Mouse (Mus musculus) CH12.LX (cell line): ENCODE data around the gene Smurf2. TPM values are rescaled to one million over a fixed set of nuclear protein-coding genes. Genes with fewer than 3 reads are reported as not detected.
"Not testable (repeated sequence)": the region's sequence is repeated elsewhere in the genome, so short reads cannot be mapped to it uniquely, and the experiment has no call there.

Source experiments
- DNase-seq: peaks from one replicate; pipeline ENCODE4 v3.0.0-alpha.2; 2013; ENCODE audit errors: extremely low read depth
- H3K27ac ChIP-seq: 2 replicates; pipeline ENCODE4 v1.5.1; 2012; ENCODE audit warnings: low read depth, mild to moderate bottlenecking, control low read depth, moderate library complexity; ENCODE audit not compliant: insufficient read depth
- H3K27me3 ChIP-seq: replicated peaks from 2 replicates; pipeline ENCODE3; 2012; ENCODE audit warnings: inconsistent platforms
- H3K36me3 ChIP-seq, 2 experiments: replicated peaks in 1 of 2; 2 replicates each; pipeline versions ENCODE3 to v1.6.1; 2012; ENCODE audit warnings: inconsistent platforms in 1 of 2, low read length in 1 of 2, mild to moderate bottlenecking in 1 of 2, mixed read lengths in 1 of 2, moderate library complexity in 1 of 2; ENCODE audit not compliant: control insufficient read depth in 1 of 2, insufficient read depth in 1 of 2
- H3K4me1 ChIP-seq, 2 experiments: 2 replicates each; pipeline ENCODE4 v1.6.1; 2012; ENCODE audit warnings: inconsistent platforms in 1 of 2, moderate library complexity in 1 of 2; ENCODE audit not compliant: insufficient read depth in 2 of 2, control insufficient read depth in 1 of 2
- H3K4me2 ChIP-seq: 2 replicates; pipeline ENCODE4 v1.6.1; 2012; ENCODE audit warnings: low read depth, mild to moderate bottlenecking, control low read depth; ENCODE audit not compliant: poor library complexity, insufficient read depth, severe bottlenecking
- H3K4me3 ChIP-seq, 3 experiments: fragments of 150-350 bp in 1 of 3; sonication (generic) in 1 of 3; replicated peaks in 1 of 3; 2 replicates each; pipeline versions ENCODE3 to v1.5.1; 2011 to 2012; ENCODE audit warnings: low read depth in 2 of 3, low read length in 2 of 3, mild to moderate bottlenecking in 2 of 3, moderate library complexity in 2 of 3, control low read depth in 1 of 3, improper control_type of control experiment in 1 of 3, inconsistent platforms in 1 of 3, mixed read lengths in 1 of 3; ENCODE audit not compliant: poor library complexity in 1 of 3
- H3K79me2 ChIP-seq: replicated peaks from 2 replicates; pipeline ENCODE4 v1.6.1; 2012; ENCODE audit warnings: mild to moderate bottlenecking, moderate library complexity; ENCODE audit not compliant: control insufficient read depth, poor library complexity, insufficient read depth, severe bottlenecking; ENCODE audit errors: extremely low read depth
- H3K9ac ChIP-seq: 2 replicates; pipeline ENCODE4 v1.6.1; 2012; ENCODE audit warnings: low read depth, mild to moderate bottlenecking, control low read depth, moderate library complexity; ENCODE audit not compliant: insufficient read depth
- H3K9me3 ChIP-seq: replicated peaks from 2 replicates; pipeline ENCODE3; 2012; ENCODE audit warnings: low read length, inconsistent platforms, mixed read lengths
- CHD1 ChIP-seq: IDR thresholded peaks from 2 replicates; pipeline ENCODE4 v1.6.1; 2012; ENCODE audit warnings: low read depth, low read length, improper control_type of control experiment, inconsistent platforms
- CTCF ChIP-seq, 2 experiments: IDR thresholded peaks in 1 of 2; conservative IDR thresholded peaks in 1 of 2; 2 replicates each; pipeline ENCODE4 v1.5.1; 2011 to 2012; ENCODE audit warnings: low read depth in 2 of 2, low read length in 2 of 2, improper control_type of control experiment in 1 of 2, inconsistent platforms in 1 of 2, mild to moderate bottlenecking in 1 of 2, moderate library complexity in 1 of 2
- ELF1 ChIP-seq: IDR thresholded peaks from 2 replicates; pipeline ENCODE4 v1.6.1; 2014; ENCODE audit warnings: low read depth, mild to moderate bottlenecking, inconsistent platforms, low read length, improper control_type of control experiment
- EP300 ChIP-seq: IDR thresholded peaks from 2 replicates; pipeline ENCODE4 v1.6.1; 2011; ENCODE audit warnings: low read length, improper control_type of control experiment
- ETS1 ChIP-seq: conservative IDR thresholded peaks from 2 replicates; pipeline ENCODE4 v1.6.1; 2012; ENCODE audit warnings: low read depth, mild to moderate bottlenecking, inconsistent platforms, low read length, improper control_type of control experiment, moderate library complexity
- HCFC1 ChIP-seq: IDR thresholded peaks from 2 replicates; pipeline ENCODE4 v1.6.1; 2012; ENCODE audit warnings: low read depth, mild to moderate bottlenecking, inconsistent platforms, low read length, improper control_type of control experiment
- JUND ChIP-seq: conservative IDR thresholded peaks from 2 replicates; pipeline ENCODE4 v1.6.1; 2011; ENCODE audit warnings: low read depth, low read length, improper control_type of control experiment
- MAZ ChIP-seq: IDR thresholded peaks from 2 replicates; pipeline ENCODE4 v1.6.1; 2012; ENCODE audit warnings: low read depth, mild to moderate bottlenecking, inconsistent platforms, low read length, improper control_type of control experiment, moderate library complexity
- MEF2A ChIP-seq: IDR thresholded peaks from 2 replicates; pipeline ENCODE4 v1.6.1; 2014; ENCODE audit warnings: low read depth, mild to moderate bottlenecking, inconsistent platforms, low read length, improper control_type of control experiment, borderline replicate concordance
- NELFE ChIP-seq: IDR thresholded peaks from 2 replicates; pipeline ENCODE4 v1.6.1; 2011; ENCODE audit warnings: low read depth, low read length, improper control_type of control experiment
- POLR2A ChIP-seq: IDR thresholded peaks from 2 replicates; pipeline ENCODE4 v1.6.1; 2011; ENCODE audit warnings: low read depth, mild to moderate bottlenecking, improper control_type of control experiment, low read length
- POLR2AphosphoS2 ChIP-seq: IDR thresholded peaks from 2 replicates; pipeline ENCODE4 v1.6.1; 2011; ENCODE audit warnings: low read depth, low read length, improper control_type of control experiment
- TBP ChIP-seq: conservative IDR thresholded peaks from 2 replicates; pipeline ENCODE4 v1.6.1; 2011; ENCODE audit warnings: low read depth, low read length, improper control_type of control experiment
- TCF12 ChIP-seq: IDR thresholded peaks from 2 replicates; pipeline ENCODE4 v1.6.1; 2014; ENCODE audit warnings: low read depth, mild to moderate bottlenecking, inconsistent platforms, low read length, improper control_type of control experiment
- dilution Hi-C: fragments of 300-500 bp; cut with MboI; formaldehyde crosslinking; loops from 2 replicates; pipeline ENCODE4 v1.14.3; 2020; ENCODE audit warnings: low sequenced_read_pairs; ENCODE audit not compliant: extremely low pct_unique_long_range_greater_than_20kb, extremely low pct_ligation_motif_present
- in situ Hi-C: fragments of 300-500 bp; cut with MboI; formaldehyde crosslinking; loops from 3 replicates; pipeline ENCODE4 v1.14.3; 2019; ENCODE audit warnings: low sequenced_read_pairs, low pct_ligation_motif_present, low pct_unique_long_range_greater_than_20kb, mixed read lengths
- polyA plus RNA-seq: library from polyadenylated mRNA; unstranded; fragments of >175 nt; gene quantifications from 2 replicates; pipeline ENCODE4 v1.2.1, GENCODE M21; 2012; ENCODE audit warnings: low read depth; ENCODE audit not compliant: insufficient read length
- total RNA-seq, 2 experiments: library from RNA; depleted of rRNA; stranded (reverse); fragments of 300-350 nt in 1 of 2; fragments of >200 nt in 1 of 2; gene quantifications; 2 replicates each; pipeline ENCODE4 v1.2.3; 2012 to 2014

Smurf2 gene
- total and polyA plus RNA-seq, 3 experiments, result 10.8 to 13.2 (median 11.3) TPM

GRCm38 (mm10) chr11:106785043-106785442, 135.5 kb downstream of the Smurf2 start:
- Histone ChIP-seq H3K79me2 (peaks cover 70% of the 10 kb centered on the region), H3K27me3 (no peaks in the 10 kb centered on the region), H3K4me1 (peaks cover under 1 to 52% of the 10 kb centered on the region in 2 experiments; a peak in 2 of 4 replicates), H3K27ac (no peak overlapping the region), H3K9me3 (no peaks in the 10 kb centered on the region), H3K36me3 (peaks cover 53 to 66% of the 10 kb centered on the region in 2 experiments), H3K9ac (0 out of 2 replicates have a peak overlapping the region, but pooled peaks have one; percentile 100), H3K4me3 (no peak overlapping the region), H3K4me2 (peak overlapping the region; percentile 31; the same call in 1 of the 2 replicates)
- in situ Hi-C loops (no loop called here), dilution Hi-C loops (no loop called here)
- DNase-seq, result no peak
- TF ChIP-seq NELFE, result no peak
- TF ChIP-seq ETS1, result no peak
- no peak for TF ChIP-seq TCF12
- peak; percentile 53; the same call in 1 of the 2 replicates for TF ChIP-seq POLR2AphosphoS2
- TF ChIP-seq ELF1, result no peak
- TF ChIP-seq, all 38 proteins: peak for 1

GRCm38 (mm10) chr11:106784476-106784875, 136.0 kb downstream of the Smurf2 start:
- Histone ChIP-seq H3K9ac (no peak overlapping the region), H3K4me2 (no peak overlapping the region), H3K79me2 (peaks cover 67% of the 10 kb centered on the region), H3K4me1 (peaks cover 2 to 55% of the 10 kb centered on the region in 2 experiments; a peak in 2 of 4 replicates), H3K36me3 (peaks cover 55 to 69% of the 10 kb centered on the region in 2 experiments), H3K27me3 (no peaks in the 10 kb centered on the region), H3K27ac (no peak overlapping the region), H3K4me3 (no peak overlapping the region), H3K9me3 (no peaks in the 10 kb centered on the region)
- in situ Hi-C loops, result no loop called here
- no peak for TF ChIP-seq JUND
- TF ChIP-seq CHD1, result peak; percentile 68; the same call in 1 of the 2 replicates
- dilution Hi-C loops, result no loop called here
- no peak for DNase-seq

- no peak overlapping the region for H3K27ac ChIP-seq
- TF ChIP-seq POLR2A (0 out of 2 replicates have a peak, but pooled peaks have one; percentile 6), EP300 (no peak), POLR2AphosphoS2 (peak; percentile 94), MAZ (no peak), TBP (no peak), HCFC1 (no peak), MEF2A (no peak), CTCF (conservative IDR thresholded peaks at IDR 0.05 in 1 of 2, IDR thresholded peaks at IDR 0.05 in 1 of 2; ENCODE audit: low read depth in 2 of 2, low read length in 2 of 2) (no peak)
- TF ChIP-seq, all 38 proteins: peak for 2
- H3K4me1 ChIP-seq, result peaks cover 2 to 55% of the 10 kb centered on the region in 2 experiments; a peak in 2 of 4 replicates
- dilution Hi-C loops, result no loop called here
- no peak overlapping the region for H3K4me3 ChIP-seq
- no peaks in the 10 kb centered on the region for H3K9me3 ChIP-seq
- no peaks in the 10 kb centered on the region for H3K27me3 ChIP-seq
- no peak overlapping the region for H3K4me2 ChIP-seq
- in situ Hi-C loops, result no loop called here
- peaks cover 55 to 69% of the 10 kb centered on the region in 2 experiments for H3K36me3 ChIP-seq
- H3K9ac ChIP-seq, result no peak overlapping the region
- H3K79me2 ChIP-seq, result peaks cover 71% of the 10 kb centered on the region
- no peak for DNase-seq
Measured at GRCm38 (mm10) chr11:106782841-106783764, 137.4 kb downstream of the Smurf2 start.

GRCm38 (mm10) chr11:106782271-106782670, 138.2 kb downstream of the Smurf2 start:
- dilution Hi-C loops, result not testable (repeated sequence)
- peaks cover 4 to 61% of the 10 kb centered on the region in 2 experiments; a peak in 2 of 4 replicates for H3K4me1 ChIP-seq

More at GRCm38 (mm10) chr11:106782271-106782670, 138.2 kb downstream of the Smurf2 start:
- DNase-seq, H3K4me3 ChIP-seq, H3K9me3 ChIP-seq, in situ Hi-C loops, H3K4me2 ChIP-seq, H3K27ac ChIP-seq, H3K9ac ChIP-seq, H3K27me3 ChIP-seq: not testable (repeated sequence)
- H3K36me3 ChIP-seq, result peaks cover 54 to 69% of the 10 kb centered on the region in 2 experiments
- peaks cover 70% of the 10 kb centered on the region for H3K79me2 ChIP-seq
